Mouse (Mus musculus) bone marrow, adult 2 months (tissue): ENCODE data around the gene Arhgef28.

Source experiments
- CTCF ChIP-seq: fragments of 200-500 bp; IDR thresholded peaks from 2 replicates; pipeline ENCODE4 v1.5.1; 2011; ENCODE audit warnings: low read length, control low read depth; ENCODE audit not compliant: control insufficient read depth, insufficient read depth
- POLR2A ChIP-seq: fragments of 200-500 bp; IDR thresholded peaks from 2 replicates; pipeline ENCODE4 v1.6.1; 2011; ENCODE audit warnings: low read depth, mild to moderate bottlenecking, control low read depth, low read length, borderline replicate concordance; ENCODE audit not compliant: control insufficient read depth

DNA sequence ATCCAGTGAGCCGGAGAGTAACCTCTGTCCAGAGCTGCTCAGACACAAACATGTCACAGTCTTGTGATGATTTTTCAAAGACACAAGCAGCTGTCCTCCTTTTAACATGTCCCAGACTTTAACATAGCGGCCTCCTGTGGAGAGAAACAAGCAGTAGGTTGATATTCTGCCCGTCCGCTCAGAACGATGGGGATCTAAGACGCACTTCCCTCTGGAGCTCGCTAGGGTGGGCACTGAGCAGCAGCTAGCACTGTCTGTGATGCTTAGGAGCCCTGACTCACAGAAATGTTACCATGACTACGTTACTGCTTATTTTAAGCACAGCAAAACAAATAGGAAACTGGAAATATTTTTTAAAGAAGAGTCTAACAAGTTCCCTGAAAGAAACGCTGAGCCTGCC lies 48.7 kb upstream of the Arhgef28 start:
- TF ChIP-seq CTCF (no peak), POLR2A (no peak)
